In the genomic region with DNA sequence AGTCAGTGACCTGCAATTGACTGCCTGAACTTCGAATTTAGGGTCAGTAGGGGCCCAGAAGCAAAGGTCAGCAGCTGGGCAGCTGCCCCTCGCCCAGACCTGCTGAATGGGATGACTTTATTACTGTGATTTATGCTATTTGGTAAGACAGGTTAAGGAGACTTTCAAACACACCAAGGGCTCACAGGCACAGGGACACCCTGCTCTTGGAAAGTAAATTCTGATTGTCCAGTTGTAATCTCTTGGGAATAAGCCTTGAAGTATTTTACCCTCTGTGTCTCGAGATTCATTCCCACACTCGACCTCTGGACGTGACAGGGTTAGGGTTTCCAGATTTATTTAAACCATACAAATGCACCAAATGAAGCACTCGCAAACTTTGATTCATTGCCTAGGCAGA, we compare ENCODE assay signal across 24 mouse cellular contexts.
DNase-seq lines count a peak whose midpoint lies in the region; ATAC-seq and TF ChIP-seq lines count a peak whose summit lies in the region.
"Had no signal": no experiment of that assay in that cellular context is flagged by ENCODE, and none has a peak within 500 bp of the region (broad histone marks: within the 10 kb centered on the region; RNA-seq: fewer than 3 reads in every experiment).

No protein-coding gene starts in this region.

- peaks cover 16% of the 10 kb centered on the region for H3K4me1 ChIP-seq in forebrain, embryonic 10.5 days
- H3K4me1 ChIP-seq in forebrain, embryonic 13.5 days = peaks cover 5% of the 10 kb centered on the region; the same call in 1 of the 2 replicates
- peaks cover 21% of the 10 kb centered on the region for H3K4me1 ChIP-seq in kidney, embryonic 16.5 days (ENCODE audit: insufficient read depth, low read length)
- no peaks in the 10 kb centered on the region for H3K4me1 ChIP-seq in kidney, adult 2 months (ENCODE audit: control insufficient read depth, insufficient read depth, low read length)
- H3K4me1 ChIP-seq: forebrain, embryonic 12.5 days; heart, embryonic 10.5 days; hindbrain, embryonic 12.5 days; limb, embryonic 15.5 days; liver, embryonic 15.5 days had no signal

- no peak for ATAC-seq in forebrain, embryonic 13.5 days
- ATAC-seq in kidney, embryonic 16.5 days (ENCODE audit: low FRiP score, low TSS enrichment) = peak; percentile 44
- ATAC-seq: CD4-positive, CD25-positive, alpha-beta regulatory T cell, adult 4 months; intestine, postnatal 0 days; Patski had no signal

- DNase-seq in forebrain, embryonic 10.5 days (ENCODE audit: extremely low spot score, low spot score) = no peak
- DNase-seq in kidney, adult 2 months = no peak
- DNase-seq in mesoderm, embryonic 11.5 days (ENCODE audit: low read depth, low spot score) = peak; percentile 82
- DNase-seq in yolk sac, embryonic 10.5 days (ENCODE audit: low spot score) = peak; percentile 28
- DNase-seq in spleen, postnatal 10 days (ENCODE audit: low spot score in 2 of 2) = no peak
- no peak for DNase-seq in urinary bladder, adult 18-20 months (ENCODE audit: low spot score in 2 of 2)
- DNase-seq: adrenal gland, adult 8-10 months; cerebellum, adult 8-10 months; gastrocnemius, postnatal 36 days; layer of hippocampus, postnatal 36 days; right cerebral cortex, adult 18-20 months; thymus, postnatal 14 days had no signal

- H3K27ac ChIP-seq in forebrain, embryonic 10.5 days = peak overlapping the region; percentile 15; the same call in 1 of the 2 replicates
- no peak overlapping the region for H3K27ac ChIP-seq in forebrain, embryonic 13.5 days
- H3K27ac ChIP-seq in kidney, embryonic 16.5 days (ENCODE audit: low read length) = 0 out of 2 replicates have a peak overlapping the region, but pooled peaks have one; percentile 29
- no peak overlapping the region for H3K27ac ChIP-seq in kidney, adult 2 months (ENCODE audit: insufficient read depth, low read depth, low read length)
- H3K27ac ChIP-seq: forebrain, embryonic 12.5 days; heart, embryonic 10.5 days; hindbrain, embryonic 12.5 days; limb, embryonic 15.5 days; liver, embryonic 15.5 days; macrophage; midbrain, embryonic 12.5 days had no signal

- H3K36me3 ChIP-seq in forebrain, embryonic 10.5 days (replicated peaks) = no peaks in the 10 kb centered on the region
- no peaks in the 10 kb centered on the region for H3K36me3 ChIP-seq in forebrain, embryonic 13.5 days (ENCODE audit: poor library complexity, severe bottlenecking)
- H3K36me3 ChIP-seq in kidney, embryonic 16.5 days (ENCODE audit: insufficient read depth, low read length) = no peaks in the 10 kb centered on the region
- no peaks in the 10 kb centered on the region for H3K36me3 ChIP-seq in kidney, adult 2 months (ENCODE audit: control insufficient read depth, insufficient read depth, low read length)
- H3K36me3 ChIP-seq: forebrain, embryonic 12.5 days; heart, embryonic 10.5 days; hindbrain, embryonic 12.5 days; limb, embryonic 15.5 days; liver, embryonic 15.5 days; midbrain, embryonic 12.5 days had no signal

- no peak for TF ChIP-seq CTCF in kidney, adult 2 months (conservative IDR thresholded peaks at IDR 0.05; ENCODE audit: insufficient read depth, insufficient read length, low read depth, low read length)

- WGBS in forebrain, embryonic 10.5 days = 56% methylated on average over 6 of the region's 6 CpGs
- 64% methylated on average over 6 of the region's 6 CpGs for WGBS in forebrain, embryonic 13.5 days
- WGBS in kidney, embryonic 16.5 days = 11% methylated on average over 6 of the region's 6 CpGs
- WGBS in kidney, adult 2 months = 27% methylated on average over 6 of the region's 6 CpGs

- no peaks in the 10 kb centered on the region for H3K9me3 ChIP-seq in forebrain, embryonic 10.5 days
- no peaks in the 10 kb centered on the region for H3K9me3 ChIP-seq in forebrain, embryonic 13.5 days (replicated peaks)
- no peaks in the 10 kb centered on the region for H3K9me3 ChIP-seq in kidney, embryonic 16.5 days (ENCODE audit: low read length)
- H3K9me3 ChIP-seq: forebrain, embryonic 12.5 days; heart, embryonic 10.5 days; hindbrain, embryonic 12.5 days; limb, embryonic 15.5 days; liver, embryonic 15.5 days; midbrain, embryonic 12.5 days had no signal

- no peak overlapping the region for H3K4me3 ChIP-seq in forebrain, embryonic 10.5 days
- H3K4me3 ChIP-seq in forebrain, embryonic 13.5 days = no peak overlapping the region
- no peak overlapping the region for H3K4me3 ChIP-seq in kidney, embryonic 16.5 days (ENCODE audit: low read length)
- no peak overlapping the region for H3K4me3 ChIP-seq in kidney, adult 2 months (ENCODE audit: insufficient read depth, low read depth, low read length)
- H3K4me3 ChIP-seq: forebrain, embryonic 12.5 days; heart, embryonic 10.5 days; hindbrain, embryonic 12.5 days; limb, embryonic 15.5 days; liver, embryonic 15.5 days; midbrain, embryonic 12.5 days had no signal

- no peaks in the 10 kb centered on the region for H3K27me3 ChIP-seq in forebrain, embryonic 10.5 days (ENCODE audit: poor library complexity, severe bottlenecking)
- H3K27me3 ChIP-seq in forebrain, embryonic 13.5 days = no peaks in the 10 kb centered on the region
- H3K27me3 ChIP-seq in kidney, embryonic 16.5 days (ENCODE audit: insufficient read depth, low read length) = no peaks in the 10 kb centered on the region
- no peaks in the 10 kb centered on the region for H3K27me3 ChIP-seq in kidney, adult 2 months (replicated peaks; ENCODE audit: control insufficient read depth, insufficient read depth, low read length)
- H3K27me3 ChIP-seq: forebrain, embryonic 12.5 days; hindbrain, embryonic 12.5 days; limb, embryonic 15.5 days; liver, embryonic 15.5 days; midbrain, embryonic 12.5 days had no signal

- no peak overlapping the region for H3K9ac ChIP-seq in forebrain, embryonic 13.5 days
- no peak overlapping the region for H3K9ac ChIP-seq in kidney, embryonic 16.5 days (replicated peaks; ENCODE audit: low read length)
- H3K9ac ChIP-seq: forebrain, embryonic 12.5 days; hindbrain, embryonic 12.5 days; limb, embryonic 15.5 days; liver, embryonic 15.5 days; midbrain, embryonic 12.5 days had no signal

- no peak overlapping the region for H3K4me2 ChIP-seq in forebrain, embryonic 13.5 days
- H3K4me2 ChIP-seq in kidney, embryonic 16.5 days (replicated peaks; ENCODE audit: low read depth, low read length) = 0 out of 2 replicates have a peak overlapping the region, but pooled peaks have one; percentile 15
- H3K4me2 ChIP-seq: forebrain, embryonic 12.5 days; hindbrain, embryonic 12.5 days; limb, embryonic 15.5 days; liver, embryonic 15.5 days; midbrain, embryonic 12.5 days had no signal

- no peak for TF ChIP-seq POLR2A in kidney, adult 2 months (IDR thresholded peaks at IDR 0.05; ENCODE audit: low read depth, low read length)

Comparison
In these comparisons a context has a peak if more than half of its experiments do, and no peak if none do; other contexts are left out.
1. H3K27ac ChIP-seq: peak in forebrain, embryonic 10.5 days (single experiment) and kidney, embryonic 16.5 days (single experiment); none in forebrain, embryonic 13.5 days (single experiment) and kidney, adult 2 months (single experiment).
2. DNase-seq: peak in mesoderm, embryonic 11.5 days (single experiment) and yolk sac, embryonic 10.5 days (single experiment); none in forebrain, embryonic 10.5 days (single experiment), kidney, adult 2 months (single experiment), spleen, postnatal 10 days (0 of 2) and urinary bladder, adult 18-20 months (0 of 2).